Mouse (Mus musculus): ENCODE data around the gene Hdac10.

Gene Hdac10

GRCm38 (mm10) chr15:89128382-89129350 is at the start of gene Hdac10:
TSS of gene Hdac10 (minus strand) at chr15:89128700.
- ATAC-seq (ENCODE audit: insufficient number of reproducible peaks, low FRiP score, low TSS enrichment) = peak; percentile 72

GRCm38 (mm10) chr15:89177576-89178259 is 49.2 kb upstream of the Hdac10 start:
- no peak for ATAC-seq (ENCODE audit: insufficient number of reproducible peaks, low FRiP score, low TSS enrichment)

- ATAC-seq (ENCODE audit: insufficient number of reproducible peaks, low FRiP score, low TSS enrichment) = no peak
Measured at GRCm38 (mm10) chr15:89177121-89177520, 48.6 kb upstream of the Hdac10 start.

GRCm38 (mm10) chr15:89175411-89176155 is 47.1 kb upstream of the Hdac10 start:
- no peak for ATAC-seq (ENCODE audit: insufficient number of reproducible peaks, low FRiP score, low TSS enrichment)

- no peak for ATAC-seq (ENCODE audit: insufficient number of reproducible peaks, low FRiP score, low TSS enrichment)
Measured at GRCm38 (mm10) chr15:89174889-89175339, 46.4 kb upstream of the Hdac10 start.

- peak; percentile 24 for ATAC-seq (ENCODE audit: insufficient number of reproducible peaks, low FRiP score, low TSS enrichment)
Measured at GRCm38 (mm10) chr15:89173906-89174214, 45.4 kb upstream of the Hdac10 start.

- ATAC-seq (ENCODE audit: insufficient number of reproducible peaks, low FRiP score, low TSS enrichment) = no peak
Measured at GRCm38 (mm10) chr15:89173024-89173905, 44.8 kb upstream of the Hdac10 start.

GRCm38 (mm10) chr15:89172276-89172935 is 43.9 kb upstream of the Hdac10 start:
- ATAC-seq (ENCODE audit: insufficient number of reproducible peaks, low FRiP score, low TSS enrichment) = no peak

- no peak for ATAC-seq (ENCODE audit: insufficient number of reproducible peaks, low FRiP score, low TSS enrichment)
Measured at GRCm38 (mm10) chr15:89171526-89172051, 43.1 kb upstream of the Hdac10 start.

- no peak for ATAC-seq (ENCODE audit: insufficient number of reproducible peaks, low FRiP score, low TSS enrichment)
Measured at GRCm38 (mm10) chr15:89170102-89170501, 41.6 kb upstream of the Hdac10 start.

- ATAC-seq (ENCODE audit: insufficient number of reproducible peaks, low FRiP score, low TSS enrichment) = peak; percentile 67; the same call in 1 of the 2 replicates
Measured at GRCm38 (mm10) chr15:89169431-89169830, 40.9 kb upstream of the Hdac10 start.

- ATAC-seq (ENCODE audit: insufficient number of reproducible peaks, low FRiP score, low TSS enrichment) = no peak
Measured at GRCm38 (mm10) chr15:89168922-89169321, 40.4 kb upstream of the Hdac10 start.

- no peak for ATAC-seq (ENCODE audit: insufficient number of reproducible peaks, low FRiP score, low TSS enrichment)
Measured at GRCm38 (mm10) chr15:89165478-89165877, 37.0 kb upstream of the Hdac10 start.

- ATAC-seq (ENCODE audit: insufficient number of reproducible peaks, low FRiP score, low TSS enrichment) = no peak
Measured at GRCm38 (mm10) chr15:89161397-89161796, 32.9 kb upstream of the Hdac10 start.

GRCm38 (mm10) chr15:89158516-89158915 is 30.0 kb upstream of the Hdac10 start:
- ATAC-seq (ENCODE audit: insufficient number of reproducible peaks, low FRiP score, low TSS enrichment) = no peak

- no peak for ATAC-seq (ENCODE audit: insufficient number of reproducible peaks, low FRiP score, low TSS enrichment)
Measured at GRCm38 (mm10) chr15:89157954-89158353, 29.5 kb upstream of the Hdac10 start.

GRCm38 (mm10) chr15:89152312-89152711 is 23.8 kb upstream of the Hdac10 start:
- ATAC-seq (ENCODE audit: insufficient number of reproducible peaks, low FRiP score, low TSS enrichment) = no peak

- ATAC-seq (ENCODE audit: insufficient number of reproducible peaks, low FRiP score, low TSS enrichment) = no peak
Measured at GRCm38 (mm10) chr15:89150041-89150390, 21.5 kb upstream of the Hdac10 start.
